Mouse (Mus musculus) Muller cell, postnatal 12 days (primary cell): ENCODE measurements at regions not wholly inside any gene's neighbourhood (a gene's known extent, or its start where the extent isn't known, plus 50 kb on each side); places are given as distances from the start of the nearest gene placed in this dataset.
"Not testable (repeated sequence)": the region's sequence is repeated elsewhere in the genome, so short reads cannot be mapped to it uniquely, and the experiment has no call there.

ENCODE experiments used
- DNase-seq: peaks from one replicate; pipeline ENCODE4 v3.0.0-alpha.2; 2015; ENCODE audit errors: inconsistent ontology term

DNA sequence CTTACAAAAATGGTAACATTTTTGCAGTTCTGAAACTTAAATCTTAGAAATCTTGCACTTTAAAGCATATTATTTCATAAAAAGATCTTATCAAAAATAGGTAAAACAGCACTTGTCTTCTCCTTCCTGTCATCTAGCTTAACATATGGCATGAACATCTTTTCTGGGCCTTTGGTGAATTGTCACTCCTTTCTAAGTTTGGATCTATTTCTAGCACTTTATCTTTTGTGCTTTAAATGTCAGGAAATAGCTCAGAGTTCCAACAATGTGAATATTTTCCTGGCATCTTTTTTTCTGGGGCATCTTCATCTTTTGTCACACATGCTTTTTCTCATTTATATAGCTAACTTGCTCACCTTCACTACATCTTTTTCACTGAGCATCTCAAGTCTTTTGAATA lies 527.4 kb upstream of the Gm5150 start:
- no peak for DNase-seq

DNA sequence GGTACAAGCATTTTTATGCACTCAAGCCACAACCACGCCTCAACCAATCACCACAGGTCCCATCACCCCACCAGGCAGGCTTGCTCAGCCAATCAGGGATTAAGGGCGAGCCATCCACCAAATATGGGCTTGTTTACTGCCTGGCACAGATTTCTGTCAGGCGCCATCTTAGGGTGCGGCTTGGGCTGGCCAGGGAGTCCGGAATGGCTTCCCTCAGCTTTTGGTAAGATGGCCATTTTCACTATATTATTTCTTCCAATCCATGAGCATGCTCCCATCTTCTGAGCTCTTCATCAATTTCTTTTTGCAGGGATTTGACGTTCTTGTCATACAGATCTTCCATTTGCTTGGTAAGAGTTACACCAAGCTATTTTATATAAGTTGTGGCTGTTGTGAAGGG lies 521.3 kb upstream of the Gm5150 start:
- not testable (repeated sequence) for DNase-seq

DNA sequence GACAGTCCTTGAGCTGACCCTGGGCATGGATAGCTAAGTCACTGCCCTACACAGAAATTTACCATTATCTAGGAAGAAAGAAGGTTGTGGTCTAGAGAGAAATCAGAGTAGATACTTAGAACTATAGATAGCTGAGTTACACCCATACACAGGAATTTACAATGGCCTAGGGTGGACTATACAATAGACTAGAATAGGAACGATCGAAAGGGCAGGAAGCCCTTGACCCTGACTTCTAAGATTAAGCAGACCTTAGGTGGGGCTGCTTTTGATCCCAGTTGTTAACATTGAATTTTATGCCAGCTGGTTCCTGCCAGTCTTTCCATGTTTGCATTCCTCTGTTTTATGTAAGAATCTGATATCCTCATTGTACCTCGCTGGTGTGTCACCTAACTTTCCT lies 482.2 kb upstream of the Gm5150 start:
- DNase-seq: not testable (repeated sequence)

DNA sequence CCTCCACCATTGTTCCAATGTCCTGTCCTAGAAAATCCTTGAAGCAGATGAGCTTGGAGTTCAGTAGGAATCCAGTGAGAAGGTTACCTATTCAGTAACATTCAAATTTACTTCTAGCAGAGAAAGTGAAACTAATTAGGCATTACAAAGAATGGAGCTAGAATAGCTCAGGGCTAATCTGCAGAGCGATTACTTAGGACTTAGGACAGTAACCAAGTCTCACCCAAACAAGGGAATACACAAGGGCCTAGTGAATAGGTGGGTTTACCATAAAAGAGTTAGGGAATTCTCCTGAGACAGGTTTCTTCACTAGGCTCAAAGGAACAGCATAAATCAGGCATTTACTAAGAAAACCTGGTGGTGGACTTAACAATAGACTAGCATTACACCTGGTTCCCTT lies 476.5 kb upstream of the Gm5150 start:
- DNase-seq: no peak

DNA sequence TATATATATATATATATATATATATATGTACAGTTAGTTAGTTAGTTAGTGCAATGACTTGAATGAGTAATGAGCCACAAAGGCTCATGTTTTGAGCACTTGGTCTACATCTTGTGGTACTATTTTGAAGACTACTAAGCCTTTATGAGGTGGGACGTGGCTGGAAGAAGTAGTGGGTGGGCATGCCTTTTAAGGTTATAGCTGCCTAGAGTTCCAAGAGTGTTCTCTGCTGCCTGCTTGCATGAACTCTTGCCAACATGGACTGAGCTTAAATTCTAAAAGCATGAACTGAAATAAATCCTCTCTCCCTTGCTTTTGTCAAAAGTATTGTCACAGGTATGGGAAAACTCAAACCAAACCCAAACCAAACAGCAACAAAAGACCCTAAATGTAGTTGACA lies 465.1 kb upstream of the Gm5150 start:
- DNase-seq: no peak

DNA sequence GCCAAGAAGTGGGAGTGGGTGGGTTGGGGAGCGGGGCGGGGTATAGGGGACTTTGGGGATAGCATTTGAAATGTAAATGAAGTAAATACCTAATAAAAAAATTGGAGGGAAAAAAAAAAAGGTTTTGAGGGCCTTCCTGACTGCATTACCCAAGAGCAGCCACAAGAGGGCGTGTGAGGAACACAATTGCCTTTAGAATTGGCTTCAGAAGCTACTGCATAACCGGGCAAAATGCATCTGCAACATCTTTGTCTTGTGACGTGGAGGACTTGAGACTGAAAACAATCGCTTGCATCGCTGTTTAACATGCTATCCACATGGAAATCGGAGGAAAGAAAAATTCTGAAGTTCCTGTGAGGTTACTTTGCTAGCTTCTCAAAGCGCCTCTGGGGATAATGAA lies 460.2 kb upstream of the Gm5150 start:
- peak; percentile 47 for DNase-seq

DNA sequence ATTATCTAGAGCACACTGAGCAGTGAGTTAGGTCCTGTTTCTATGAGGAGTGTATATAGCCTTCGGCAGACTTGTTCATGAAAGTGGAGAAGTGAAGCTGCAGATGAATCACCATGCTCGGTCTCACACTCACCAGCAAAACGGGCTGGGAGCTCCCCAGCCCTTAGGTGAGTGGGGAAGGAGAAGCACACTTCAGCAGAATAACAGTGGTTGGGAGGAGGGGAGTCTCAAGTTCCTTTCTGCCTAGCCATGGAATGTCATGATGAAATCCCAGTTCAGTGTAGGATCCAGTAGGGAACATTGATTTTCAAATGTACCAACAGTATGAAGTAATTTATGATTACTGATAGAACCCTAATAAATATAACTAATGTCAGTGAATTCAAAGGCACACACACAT lies 459.1 kb upstream of the Gm5150 start:
- no peak for DNase-seq

DNA sequence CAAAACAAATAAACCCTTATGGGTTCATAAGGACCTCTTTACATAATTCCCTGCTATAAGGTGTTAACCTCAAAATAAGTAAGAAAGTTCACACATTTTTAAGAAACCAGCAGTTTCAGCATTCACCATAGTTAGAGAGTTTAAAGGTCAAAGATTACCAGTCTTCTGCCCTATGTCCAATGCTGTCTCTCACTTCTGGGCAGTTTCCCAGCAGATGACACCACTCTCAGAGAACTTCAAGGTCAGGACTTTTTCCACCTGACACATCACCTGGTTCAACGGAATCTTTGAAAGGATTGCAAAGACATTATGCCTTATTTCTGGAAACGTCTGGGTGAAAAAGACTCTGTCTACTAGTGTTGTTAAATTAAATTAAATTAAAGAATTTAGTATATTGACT lies 458.1 kb upstream of the Gm5150 start:
- DNase-seq: no peak

DNA sequence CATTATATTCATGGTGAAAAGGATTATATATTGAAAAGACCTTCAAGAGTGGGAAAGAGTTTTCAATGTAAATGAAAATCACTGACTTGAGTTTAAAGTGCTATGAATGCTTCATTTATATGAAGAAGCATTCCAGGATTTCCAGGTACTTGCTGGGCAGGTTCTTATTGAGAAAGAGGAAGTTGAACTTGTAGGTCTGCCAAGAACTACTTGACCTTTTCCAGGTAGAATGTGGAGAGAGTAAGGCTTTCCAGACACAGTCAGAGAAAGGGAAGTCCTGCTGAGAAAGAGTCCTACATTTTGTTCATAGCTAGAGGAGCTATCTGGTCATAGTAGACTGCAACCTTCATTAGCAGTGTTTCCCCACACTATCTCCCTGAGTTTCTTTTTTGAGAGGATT lies 426.8 kb upstream of the Gm5150 start:
- DNase-seq: no peak

DNA sequence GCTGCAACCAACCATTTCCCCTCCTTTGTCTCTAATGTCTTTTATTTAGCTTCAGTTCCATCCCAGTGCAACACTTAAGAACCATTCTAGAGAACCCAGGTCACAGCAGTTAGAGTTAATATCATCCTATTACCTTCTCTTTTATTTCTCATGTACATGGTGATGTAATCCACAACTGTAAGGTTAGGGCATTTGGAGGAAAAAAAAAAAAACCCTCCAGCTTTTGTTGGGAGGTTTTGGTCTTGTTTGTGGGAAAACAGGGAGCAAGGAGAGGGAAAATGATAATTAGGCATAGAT lies 425.5 kb upstream of the Gm5150 start:
- DNase-seq: peak; percentile 2

DNA sequence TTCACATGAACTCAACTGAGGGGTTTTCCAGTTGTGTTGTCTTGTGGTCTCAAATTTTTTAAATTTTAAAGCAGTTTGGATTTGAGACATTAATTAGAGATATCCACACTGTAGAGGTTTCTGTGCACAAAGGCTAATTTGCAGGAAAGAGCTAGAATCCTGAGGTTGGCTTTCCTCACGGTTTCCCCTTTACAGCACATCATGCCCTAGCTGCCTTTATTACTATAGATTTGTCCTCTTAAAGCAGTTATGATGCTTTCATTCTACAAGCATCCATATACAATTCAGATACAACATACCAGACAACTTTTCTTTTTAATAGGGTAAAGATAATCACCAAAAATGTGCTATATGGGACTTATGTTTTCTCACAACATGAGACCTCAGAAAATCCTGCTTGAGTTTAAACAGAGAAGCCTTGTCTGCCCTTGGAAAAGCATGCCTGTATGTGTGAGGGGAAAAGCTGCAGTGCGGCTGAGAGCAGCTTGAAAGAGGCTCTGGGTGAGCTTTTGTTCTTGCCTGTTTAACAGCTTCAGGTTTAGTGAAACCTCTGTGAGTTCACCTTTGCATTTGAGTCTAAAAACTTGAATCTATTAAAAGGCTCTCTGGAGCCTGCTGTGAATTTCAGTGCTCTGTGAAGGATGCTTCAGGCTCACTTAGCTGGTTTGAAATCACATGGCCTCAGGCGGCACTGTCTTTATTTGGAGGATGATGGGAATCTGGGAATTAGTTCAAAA lies 425.0 kb upstream of the Gm5150 start:
- DNase-seq: no peak
